Mouse (Mus musculus): ENCODE data around the gene Arl5c.

The Arl5c gene

DNA sequence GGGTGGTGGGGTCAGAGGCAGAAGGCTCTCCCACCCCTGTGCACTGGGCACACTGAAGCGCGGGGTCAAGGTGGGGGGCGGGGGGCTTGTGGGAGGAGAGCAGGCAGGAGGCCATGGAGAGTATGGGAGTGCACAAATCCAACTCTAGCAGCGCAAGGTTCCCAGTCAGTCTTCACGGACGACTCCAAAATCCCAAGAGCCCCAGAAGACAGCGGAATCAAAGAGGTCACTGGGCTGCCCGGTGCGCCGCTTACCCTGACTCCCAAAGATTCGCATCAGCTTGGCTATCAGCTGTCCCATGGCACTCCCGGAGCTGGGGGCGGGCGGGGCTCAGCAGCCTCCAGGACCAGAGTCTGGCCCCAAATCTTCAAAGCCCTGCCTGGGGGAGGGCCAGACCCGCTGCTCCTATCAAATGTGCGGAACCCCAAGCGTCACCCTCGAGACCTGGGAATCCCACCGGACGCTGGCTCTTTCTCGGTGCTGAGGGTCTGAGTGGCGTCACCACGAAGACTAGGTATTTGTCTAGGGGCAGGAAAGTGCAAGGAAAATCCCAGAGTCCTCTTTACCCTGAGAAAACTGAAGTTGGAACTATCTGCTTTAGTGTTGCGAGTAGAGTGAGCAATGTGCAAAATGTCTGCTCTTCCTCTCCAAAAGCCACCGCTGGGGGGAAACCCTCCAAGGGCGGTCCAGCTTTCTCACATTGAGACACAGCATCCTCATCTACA lies at the start of gene Arl5c:
Gene Arl5c (minus strand): TSS at position 618 of the 725 bp plus-strand sequence.
- peak; percentile 32 for DNase-seq

GRCm38 (mm10) chr11:98045596-98045995 lies 49.6 kb upstream of the Arl5c start:
- DNase-seq: no peak

- no peak for DNase-seq
These were observed 48.1 kb upstream of the Arl5c start for GRCm38 (mm10) chr11:98044074-98044473.

DNA sequence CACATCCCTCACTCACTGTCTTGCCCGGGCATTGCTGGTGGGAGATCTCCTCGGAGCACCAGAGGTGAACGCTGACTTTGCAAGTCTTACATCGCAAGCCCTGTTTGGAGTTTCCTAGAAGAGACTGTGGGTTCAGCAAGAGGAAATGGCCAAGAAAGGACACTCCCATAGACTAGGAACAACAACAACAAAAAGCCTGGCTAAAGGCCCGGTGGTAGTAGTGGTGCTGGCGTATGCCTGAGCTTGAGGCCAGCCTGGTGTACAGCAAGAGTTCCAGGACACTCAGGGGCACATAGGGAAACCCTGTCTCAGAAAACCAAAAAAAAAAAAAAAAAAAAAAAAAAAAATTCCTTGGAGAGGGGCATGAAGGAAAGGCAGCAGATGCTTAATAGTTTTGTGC lies 46.8 kb upstream of the Arl5c start:
- DNase-seq: no peak

DNA sequence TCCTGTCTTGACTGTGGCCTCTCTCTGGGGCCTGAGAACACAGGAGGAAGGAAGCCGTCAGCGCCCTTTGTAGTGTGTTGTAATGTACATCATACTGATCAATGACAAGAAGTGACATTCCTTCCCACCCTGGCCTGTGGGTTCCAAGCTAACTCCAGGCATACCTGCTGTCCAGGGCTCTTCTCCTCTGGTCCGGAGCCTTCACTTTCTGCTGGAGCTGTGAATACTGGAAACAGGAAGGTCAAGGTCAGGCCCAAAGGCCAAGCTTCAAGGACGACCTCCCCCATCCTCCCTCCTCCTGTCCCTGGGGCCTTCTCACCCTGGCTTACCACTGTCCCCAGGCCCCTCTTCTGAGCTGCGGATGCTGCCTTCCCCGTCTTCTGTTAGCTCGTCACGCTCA lies 45.0 kb upstream of the Arl5c start:
- DNase-seq: no peak

DNA sequence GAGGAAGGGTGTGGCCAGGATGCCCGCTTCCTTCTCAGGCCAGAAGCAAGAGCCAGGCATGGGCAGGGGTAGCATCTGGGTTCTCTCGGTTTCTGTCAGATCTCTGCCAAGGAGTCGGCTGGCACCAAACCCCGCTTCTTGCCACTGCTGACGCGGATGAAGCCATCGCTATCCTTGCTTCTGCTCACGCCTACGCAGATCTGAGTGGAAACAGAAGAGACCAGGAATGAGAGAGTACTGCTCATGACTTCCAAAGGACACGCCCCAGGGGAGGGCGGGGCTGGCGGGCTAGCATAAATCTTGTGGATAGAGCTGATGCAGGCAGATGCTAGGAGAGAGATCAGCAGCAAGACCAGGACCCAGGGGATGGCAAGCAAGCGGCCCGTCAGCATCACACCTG lies 41.9 kb upstream of the Arl5c start:
- no peak for DNase-seq

GRCm38 (mm10) chr11:98035977-98036377 lies 40.0 kb upstream of the Arl5c start:
- DNase-seq: no peak

DNA sequence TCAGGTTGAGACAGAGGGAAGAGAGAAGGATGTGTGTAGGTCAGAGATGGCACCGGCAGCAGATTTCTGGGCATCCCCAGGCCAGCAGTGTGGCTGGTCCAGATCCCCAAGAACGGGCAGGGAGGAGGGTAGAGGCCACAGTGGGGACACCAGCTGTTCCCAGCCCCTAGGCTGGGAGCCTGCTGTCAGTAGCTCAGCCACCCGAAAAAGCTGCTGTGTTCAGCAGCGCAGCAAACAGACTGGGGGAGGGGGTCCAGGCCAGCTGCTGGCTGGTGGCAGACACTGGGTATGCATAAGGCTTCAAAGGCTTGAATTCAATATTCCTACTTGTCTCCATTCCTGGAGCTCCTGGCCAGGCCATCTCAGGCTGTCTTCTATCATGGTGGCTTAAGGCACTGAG lies 38.9 kb upstream of the Arl5c start:
- no peak for DNase-seq

DNA sequence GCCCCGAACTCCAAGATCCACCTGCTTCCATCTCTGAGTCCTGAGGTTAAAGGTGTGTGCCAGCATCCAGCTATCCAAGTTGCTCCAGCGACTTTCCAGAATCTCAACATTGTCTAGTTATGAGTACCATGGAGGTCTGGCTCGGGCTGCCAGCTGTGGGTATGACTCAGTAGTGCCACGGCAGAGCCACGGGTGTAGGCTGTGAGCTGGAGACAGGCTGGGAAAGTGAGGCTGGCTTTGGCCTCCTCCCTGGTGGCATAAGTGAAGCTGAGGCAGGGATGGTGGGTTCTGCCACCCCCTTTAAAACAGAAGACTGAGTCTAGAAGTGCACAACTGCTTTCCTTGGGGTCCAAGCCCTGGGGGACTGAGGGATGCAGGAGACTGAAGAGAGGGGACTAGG lies 38.1 kb upstream of the Arl5c start:
- DNase-seq: no peak

GRCm38 (mm10) chr11:98031443-98031770 lies 35.4 kb upstream of the Arl5c start:
- DNase-seq: peak; percentile 83

DNA sequence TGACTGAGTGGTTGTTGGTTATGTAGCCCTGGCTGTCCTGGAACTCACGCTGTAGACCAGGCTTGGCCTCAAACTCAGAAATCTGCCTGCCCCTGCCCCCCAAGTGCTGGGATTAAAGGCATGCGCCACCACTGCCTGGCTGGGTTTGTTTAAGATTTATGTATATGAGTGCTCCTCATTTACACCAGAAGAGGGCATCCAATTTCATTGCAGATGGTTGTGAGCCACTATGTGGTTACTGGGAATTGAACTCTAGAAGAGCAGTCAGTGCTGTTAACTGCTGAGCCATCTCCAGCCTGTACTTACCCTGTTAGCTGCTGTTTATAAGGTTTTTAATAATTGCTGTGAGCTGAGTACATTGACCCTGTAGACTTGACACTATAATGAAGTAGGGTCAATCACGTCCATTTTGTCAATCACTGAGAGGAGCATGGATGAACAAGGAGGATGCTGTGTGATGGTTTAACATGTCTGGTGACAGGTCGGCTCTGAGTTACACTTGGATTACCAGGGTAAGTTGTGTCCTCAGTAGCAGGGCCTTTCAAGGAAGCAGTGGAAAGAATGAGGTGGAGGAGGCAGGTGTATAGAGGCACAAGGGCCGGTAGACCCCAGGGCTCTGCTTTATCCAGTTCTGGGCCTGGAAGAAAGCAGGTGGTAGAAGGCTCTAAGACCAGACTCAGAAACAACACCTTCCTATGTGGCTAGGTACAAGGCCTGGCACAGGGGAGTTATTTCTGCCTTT lies 34.9 kb upstream of the Arl5c start:
- DNase-seq: no peak

DNA sequence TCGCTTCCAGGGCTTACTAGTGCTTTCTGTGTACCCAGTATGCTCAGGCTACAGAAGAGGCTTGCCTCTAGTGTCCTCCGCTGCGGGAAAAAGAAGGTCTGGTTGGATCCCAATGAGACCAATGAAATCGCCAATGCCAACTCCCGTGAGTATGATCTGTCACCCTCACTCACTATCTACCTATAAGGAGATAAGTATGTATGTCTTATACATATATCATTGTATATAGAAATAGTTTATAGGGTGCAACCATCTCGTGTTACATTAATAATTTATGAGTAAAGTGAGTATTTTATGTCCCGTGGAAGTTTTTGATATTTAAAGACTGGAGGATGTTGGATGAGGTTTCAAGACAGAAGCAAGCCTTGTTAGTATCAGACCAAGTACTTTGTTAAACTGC lies 31.8 kb upstream of the Arl5c start:
- no peak for DNase-seq

GRCm38 (mm10) chr11:98027297-98027688 lies 31.3 kb upstream of the Arl5c start:
- no peak for DNase-seq

GRCm38 (mm10) chr11:98026570-98027296 lies 30.8 kb upstream of the Arl5c start, which contains the start of gene Rpl19:
Gene Rpl19, plus strand, starts transcription at chr11:98026710.
- peak; percentile 92 for DNase-seq

GRCm38 (mm10) chr11:98026248-98026569 lies 30.2 kb upstream of the Arl5c start:
- no peak for DNase-seq

GRCm38 (mm10) chr11:98024516-98024915 lies 28.5 kb upstream of the Arl5c start:
- DNase-seq: no peak

GRCm38 (mm10) chr11:98022555-98023371 lies 26.8 kb upstream of the Arl5c start, which contains the start of gene Cacnb1:
Gene Cacnb1, minus strand, starts transcription at chr11:98023034.
- DNase-seq: peak; percentile 68

- no peak for DNase-seq
These were observed 26.2 kb upstream of the Arl5c start for GRCm38 (mm10) chr11:98022253-98022554.

DNA sequence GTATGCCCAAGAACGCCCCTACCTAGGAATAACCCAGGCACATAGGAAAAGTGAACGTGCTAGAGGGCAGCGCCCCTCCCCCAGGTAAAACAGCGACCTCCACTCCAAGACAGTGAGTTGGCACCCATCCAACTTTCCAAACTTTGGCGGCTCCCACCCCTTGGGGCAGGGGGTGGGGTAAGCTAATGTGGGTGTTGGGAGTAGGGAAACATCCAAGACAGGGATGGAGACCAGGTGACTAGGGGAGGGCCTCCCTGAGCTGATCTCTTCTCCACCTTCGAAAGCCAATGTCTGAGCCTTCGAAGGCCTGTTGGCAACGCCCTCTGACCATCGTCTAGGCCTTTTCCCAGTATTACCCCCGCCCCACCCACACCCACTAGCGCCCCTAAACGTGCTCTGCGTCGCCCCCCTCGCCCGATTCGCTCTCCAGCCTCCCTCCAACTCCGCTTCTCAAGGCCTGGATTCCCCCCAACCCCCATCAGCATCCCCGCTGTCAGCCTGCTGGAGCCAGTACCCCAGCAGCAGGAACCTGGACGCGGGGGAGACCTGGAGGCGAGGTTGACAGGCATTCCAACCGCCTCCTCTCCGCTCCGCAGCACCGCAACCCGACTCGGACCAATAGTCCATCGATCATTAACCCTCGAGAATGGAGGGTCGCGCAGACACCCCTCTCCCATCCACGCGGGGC lies 25.7 kb upstream of the Arl5c start:
- no peak for DNase-seq

GRCm38 (mm10) chr11:98021118-98021517 lies 25.1 kb upstream of the Arl5c start:
- no peak for DNase-seq

- no peak for DNase-seq
These were observed 24.7 kb upstream of the Arl5c start for GRCm38 (mm10) chr11:98020710-98021109.

GRCm38 (mm10) chr11:98019883-98020610 lies 24.1 kb upstream of the Arl5c start:
- DNase-seq: no peak

All from kidney, adult 18-20 months (tissue).